Mouse (Mus musculus): ENCODE measurements around the gene Akt2. TPM values are rescaled to one million over a fixed set of nuclear protein-coding genes. Genes with fewer than 3 reads are reported as not detected.

The Akt2 gene
- 133 and 139 TPM in 2 replicates for polyA plus RNA-seq (2012; rRNA removed)

DNA sequence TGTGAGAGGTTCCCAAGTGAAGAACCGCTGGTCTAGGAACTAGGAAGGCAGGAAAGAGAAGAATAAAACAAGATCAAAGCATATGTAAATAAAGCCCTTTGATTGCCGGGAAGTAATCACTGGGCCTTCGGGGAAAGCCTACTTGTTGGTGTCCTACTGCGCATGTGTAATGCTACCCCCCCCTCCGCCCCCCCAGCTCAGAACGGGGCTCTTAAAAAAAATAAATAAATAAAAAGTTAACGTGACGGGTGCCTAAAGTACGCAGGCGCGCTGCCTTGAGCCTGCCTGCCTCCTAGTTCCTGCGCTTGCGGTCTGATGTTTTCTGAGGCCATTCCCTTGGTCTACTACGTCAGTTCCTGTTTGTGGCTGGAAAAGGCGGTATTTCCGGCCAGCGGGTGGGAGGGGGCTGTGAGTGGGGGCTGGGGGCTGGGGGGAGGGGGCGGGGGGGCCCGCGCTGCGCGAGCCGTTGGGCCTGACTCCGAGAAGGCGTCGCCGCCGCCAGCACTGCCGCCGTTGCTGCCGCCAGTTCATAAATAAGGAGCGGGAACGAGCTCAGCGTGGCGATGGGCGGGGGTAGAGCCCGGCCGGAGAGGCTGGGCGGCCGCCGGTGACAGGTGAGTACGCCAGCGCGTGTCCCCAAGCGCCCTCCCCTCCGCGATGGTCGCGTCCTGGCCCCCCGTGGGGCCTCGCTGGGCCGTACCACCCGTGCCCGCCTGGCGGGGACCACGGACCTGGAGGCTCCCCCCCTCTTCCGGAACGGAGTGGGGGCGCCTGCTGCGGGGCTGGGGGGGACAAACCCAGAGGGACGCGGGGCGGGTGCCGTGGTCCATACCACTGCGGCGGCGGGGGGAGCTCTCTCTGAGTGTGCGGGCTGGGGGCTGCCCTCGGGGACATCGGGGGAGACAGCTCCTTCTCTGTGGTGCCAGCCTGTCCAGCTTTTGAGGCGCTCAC, at the start of gene Akt2:
Gene Akt2 (plus strand): TSS at position 287 of the 951 bp plus-strand sequence.
- H3K27me3 ChIP-seq (ENCODE audit: control insufficient read depth, insufficient read depth, low read length): no peaks in the 10 kb centered on the region
- no peaks in the 10 kb centered on the region for H3K36me3 ChIP-seq (ENCODE audit: control insufficient read depth, insufficient read depth, low read length)
- H3K4me3 ChIP-seq (ENCODE audit: control insufficient read depth, insufficient read depth, low read length): peak within 1 kb of the TSS; percentile 86
- WGBS: under 1% methylated on average over 64 of the region's 71 CpGs
- peak; percentile 93 for DNase-seq
- peaks cover 15% of the 10 kb centered on the region for H3K4me1 ChIP-seq (replicated peaks; ENCODE audit: control insufficient read depth, insufficient read depth, low read length)
- TF ChIP-seq CTCF (IDR thresholded peaks at IDR 0.05; ENCODE audit: borderline replicate concordance, control insufficient read depth, extremely low read depth, insufficient read depth, low read length, poor library complexity) (peak; percentile 20; the same call in 1 of the 2 replicates), POLR2A (IDR thresholded peaks at IDR 0.05; ENCODE audit: control insufficient read depth, extremely low read depth, insufficient read depth, low read length, poor library complexity) (peak; percentile 77)
- H3K27ac ChIP-seq (ENCODE audit: control insufficient read depth, insufficient read depth, low read length): peak within 1 kb of the TSS; percentile 99

DNA sequence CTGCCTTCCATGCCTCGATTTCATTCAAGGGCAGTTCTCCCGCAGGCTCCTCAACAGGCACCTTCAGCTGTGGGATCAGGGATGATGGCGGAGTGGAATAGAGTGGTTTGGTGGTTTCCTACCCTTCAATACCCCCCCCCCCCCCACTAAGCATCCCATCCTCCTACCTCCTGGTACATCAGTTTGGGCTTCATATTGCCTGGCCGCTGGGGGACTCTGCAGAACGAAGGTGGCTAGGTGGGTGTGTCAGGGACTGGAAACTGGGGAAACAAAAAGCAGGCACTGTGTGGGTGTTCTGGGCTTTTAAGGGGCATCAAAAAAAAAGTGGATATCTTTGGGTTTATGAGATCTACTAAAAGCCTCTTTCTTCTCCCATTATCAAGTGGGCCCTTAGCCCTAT, 49.4 kb upstream of the Akt2 start:
- Histone ChIP-seq H3K36me3 (ENCODE audit: control insufficient read depth, insufficient read depth, low read length) (peaks cover 13% of the 10 kb centered on the region), H3K27me3 (ENCODE audit: control insufficient read depth, insufficient read depth, low read length) (no peaks in the 10 kb centered on the region), H3K4me3 (ENCODE audit: control insufficient read depth, insufficient read depth, low read length) (peak overlapping the region; percentile 81), H3K4me1 (replicated peaks; ENCODE audit: control insufficient read depth, insufficient read depth, low read length) (peaks cover 34% of the 10 kb centered on the region), H3K27ac (ENCODE audit: control insufficient read depth, insufficient read depth, low read length) (peak overlapping the region; percentile 91)
- peak; percentile 25 for DNase-seq
- TF ChIP-seq POLR2A (IDR thresholded peaks at IDR 0.05; ENCODE audit: control insufficient read depth, extremely low read depth, insufficient read depth, low read length, poor library complexity) (no peak), CTCF (IDR thresholded peaks at IDR 0.05; ENCODE audit: borderline replicate concordance, control insufficient read depth, extremely low read depth, insufficient read depth, low read length, poor library complexity) (no peak)
- 5% methylated on average over 5 of the region's 5 CpGs for WGBS

DNA sequence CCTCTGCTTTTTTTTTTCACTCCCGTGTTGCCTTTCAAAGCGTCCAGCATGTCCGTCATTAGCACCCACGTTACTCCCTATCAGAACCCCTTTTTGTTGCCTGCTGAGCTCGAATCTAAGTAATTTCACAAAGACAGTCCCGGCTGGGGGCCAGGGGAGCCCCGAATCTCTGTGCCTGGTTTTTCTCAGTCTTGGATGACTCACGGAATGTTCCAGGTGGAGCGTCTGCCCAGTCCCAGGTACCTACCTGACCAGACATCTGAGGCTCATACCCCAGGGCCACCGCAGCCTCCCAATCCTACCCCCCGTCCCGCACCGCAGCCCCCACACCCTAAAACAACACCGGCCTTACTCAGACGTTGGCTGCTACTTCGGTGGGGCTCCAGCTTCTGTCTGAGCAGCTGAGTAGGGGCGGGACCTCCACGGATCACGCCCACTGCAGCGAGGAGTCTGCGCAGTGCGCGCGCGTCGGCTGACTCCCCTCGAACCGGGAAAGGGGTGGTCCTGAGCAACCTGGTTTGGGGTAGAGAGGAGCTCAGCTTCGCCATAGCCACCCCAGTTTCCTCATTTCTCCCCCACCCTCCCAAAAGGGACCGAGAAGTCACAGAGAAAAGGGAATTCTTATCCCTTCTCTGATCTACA, 48.8 kb upstream of the Akt2 start:
- 2% methylated on average over 30 of the region's 30 CpGs for WGBS
- Histone ChIP-seq H3K4me1 (replicated peaks; ENCODE audit: control insufficient read depth, insufficient read depth, low read length) (peaks cover 34% of the 10 kb centered on the region), H3K27ac (ENCODE audit: control insufficient read depth, insufficient read depth, low read length) (peak overlapping the region; percentile 91), H3K4me3 (ENCODE audit: control insufficient read depth, insufficient read depth, low read length) (peak overlapping the region; percentile 81), H3K36me3 (ENCODE audit: control insufficient read depth, insufficient read depth, low read length) (peaks cover 7% of the 10 kb centered on the region; the same call in 1 of the 2 replicates), H3K27me3 (ENCODE audit: control insufficient read depth, insufficient read depth, low read length) (no peaks in the 10 kb centered on the region)
- TF ChIP-seq CTCF (IDR thresholded peaks at IDR 0.05; ENCODE audit: borderline replicate concordance, control insufficient read depth, extremely low read depth, insufficient read depth, low read length, poor library complexity): 0 out of 2 replicates have a peak, but pooled peaks have one; percentile 40
- peak; percentile 89 for TF ChIP-seq POLR2A (IDR thresholded peaks at IDR 0.05; ENCODE audit: control insufficient read depth, extremely low read depth, insufficient read depth, low read length, poor library complexity)
- DNase-seq: peak; percentile 96

DNA sequence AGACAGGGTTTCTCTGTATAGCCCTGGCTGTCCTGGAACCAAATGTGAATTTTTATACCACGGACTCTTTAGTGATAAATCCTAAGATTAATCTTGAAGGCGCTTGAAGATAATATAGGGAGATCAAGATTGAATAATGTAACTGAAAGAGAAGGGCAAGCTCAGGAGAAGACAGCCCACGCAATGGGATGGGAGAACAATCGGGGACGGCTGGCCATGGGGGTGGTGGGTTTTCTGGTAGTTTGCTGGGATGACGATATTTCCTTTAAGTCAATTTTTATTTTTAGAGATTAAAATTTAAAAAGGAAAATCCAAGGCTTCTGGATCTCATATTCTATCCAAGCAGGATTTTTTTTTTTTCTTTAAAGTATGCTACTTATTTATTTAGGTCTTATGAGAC, 48.3 kb upstream of the Akt2 start:
- no peak overlapping the region for H3K27ac ChIP-seq (ENCODE audit: control insufficient read depth, insufficient read depth, low read length)

DNA sequence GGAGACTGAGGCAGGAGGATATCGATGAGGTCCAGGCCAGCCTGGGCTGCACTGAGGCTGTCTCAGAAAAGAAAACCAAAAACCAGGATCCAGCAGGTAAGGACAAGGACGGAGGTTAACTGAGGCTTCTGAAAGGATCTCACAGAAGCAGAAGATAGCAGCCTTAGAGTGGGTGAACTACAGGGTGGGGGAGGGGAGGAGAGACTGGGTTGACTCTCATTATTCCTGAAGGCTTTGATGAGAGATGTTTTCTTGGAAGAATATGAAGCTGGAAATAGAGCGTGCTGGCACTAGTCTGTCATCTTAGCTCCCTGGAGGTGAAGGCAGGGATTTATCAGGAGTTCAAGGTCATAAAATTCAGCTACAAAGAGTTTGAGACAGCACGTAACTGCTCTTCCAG, 47.5 kb upstream of the Akt2 start:
- WGBS: 94% methylated on average over 4 of the region's 4 CpGs
- TF ChIP-seq POLR2A (IDR thresholded peaks at IDR 0.05; ENCODE audit: control insufficient read depth, extremely low read depth, insufficient read depth, low read length, poor library complexity): no peak
- TF ChIP-seq CTCF (IDR thresholded peaks at IDR 0.05; ENCODE audit: borderline replicate concordance, control insufficient read depth, extremely low read depth, insufficient read depth, low read length, poor library complexity): no peak
- no peak for DNase-seq
- H3K27ac ChIP-seq (ENCODE audit: control insufficient read depth, insufficient read depth, low read length): no peak overlapping the region
- 0 out of 2 replicates have a peak, but pooled peaks cover 6% of the 10 kb centered on the region for H3K36me3 ChIP-seq (ENCODE audit: control insufficient read depth, insufficient read depth, low read length)
- H3K27me3 ChIP-seq (ENCODE audit: control insufficient read depth, insufficient read depth, low read length): no peaks in the 10 kb centered on the region
- H3K4me1 ChIP-seq (replicated peaks; ENCODE audit: control insufficient read depth, insufficient read depth, low read length): peaks cover 34% of the 10 kb centered on the region
- no peak overlapping the region for H3K4me3 ChIP-seq (ENCODE audit: control insufficient read depth, insufficient read depth, low read length)

More for the DNA sequence above, 48.3 kb upstream of the Akt2 start:
- 0 out of 2 replicates have a peak, but pooled peaks cover 6% of the 10 kb centered on the region for H3K36me3 ChIP-seq (ENCODE audit: control insufficient read depth, insufficient read depth, low read length)
- peaks cover 34% of the 10 kb centered on the region for H3K4me1 ChIP-seq (replicated peaks; ENCODE audit: control insufficient read depth, insufficient read depth, low read length)
- 49% methylated on average over 6 of the region's 6 CpGs for WGBS
- H3K27me3 ChIP-seq (ENCODE audit: control insufficient read depth, insufficient read depth, low read length): no peaks in the 10 kb centered on the region
- no peak for DNase-seq
- TF ChIP-seq CTCF (IDR thresholded peaks at IDR 0.05; ENCODE audit: borderline replicate concordance, control insufficient read depth, extremely low read depth, insufficient read depth, low read length, poor library complexity) (no peak), POLR2A (IDR thresholded peaks at IDR 0.05; ENCODE audit: control insufficient read depth, extremely low read depth, insufficient read depth, low read length, poor library complexity) (no peak)
- no peak overlapping the region for H3K4me3 ChIP-seq (ENCODE audit: control insufficient read depth, insufficient read depth, low read length)

DNA sequence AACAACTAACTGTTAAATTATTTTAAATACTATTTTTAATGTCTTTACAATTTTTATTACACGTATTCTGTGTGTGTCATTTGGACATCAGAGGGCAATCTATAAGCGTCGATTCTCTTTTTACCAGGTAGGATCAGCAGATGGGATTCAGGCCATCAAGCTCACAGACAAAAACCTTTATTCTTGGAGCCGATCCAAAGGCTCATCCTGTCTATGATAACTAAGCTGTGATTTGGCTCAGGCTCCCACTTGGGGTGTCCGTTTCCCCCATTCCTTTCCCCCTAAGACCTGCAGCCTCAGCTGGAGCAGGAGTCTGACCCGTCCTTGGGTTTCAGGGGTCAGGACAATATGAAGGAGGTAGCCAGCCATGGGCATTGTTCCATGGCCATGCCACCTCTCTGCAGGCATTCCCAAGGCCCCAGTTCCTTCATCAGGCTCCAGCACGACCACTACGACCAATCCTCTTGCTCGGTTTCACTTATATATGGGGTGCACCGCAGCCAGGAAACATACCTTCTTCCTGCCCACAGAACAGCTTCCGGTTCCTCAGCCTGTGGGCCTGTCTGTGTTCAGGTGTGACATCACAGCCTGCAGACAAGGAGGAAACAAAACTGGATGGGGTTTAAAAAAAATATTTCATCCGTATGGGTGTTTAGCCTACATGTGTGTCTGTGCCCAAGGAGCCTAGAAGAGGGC, 46.5 kb upstream of the Akt2 start:
- Histone ChIP-seq H3K4me1 (replicated peaks; ENCODE audit: control insufficient read depth, insufficient read depth, low read length) (peaks cover 34% of the 10 kb centered on the region), H3K27me3 (ENCODE audit: control insufficient read depth, insufficient read depth, low read length) (no peaks in the 10 kb centered on the region), H3K4me3 (ENCODE audit: control insufficient read depth, insufficient read depth, low read length) (peak overlapping the region; percentile 57), H3K27ac (ENCODE audit: control insufficient read depth, insufficient read depth, low read length) (peak overlapping the region; percentile 97), H3K36me3 (ENCODE audit: control insufficient read depth, insufficient read depth, low read length) (no peaks in the 10 kb centered on the region)
- WGBS: 34% methylated on average over 12 of the region's 12 CpGs
- TF ChIP-seq CTCF (IDR thresholded peaks at IDR 0.05; ENCODE audit: borderline replicate concordance, control insufficient read depth, extremely low read depth, insufficient read depth, low read length, poor library complexity) (peak; percentile 31; the same call in 1 of the 2 replicates), POLR2A (IDR thresholded peaks at IDR 0.05; ENCODE audit: control insufficient read depth, extremely low read depth, insufficient read depth, low read length, poor library complexity) (peak; percentile 59; the same call in 1 of the 2 replicates)
- peak; percentile 78 for DNase-seq

Data from thymus, adult 2 months (tissue).